Mouse (Mus musculus): ENCODE measurements around the gene Scn1a.
A peak's percentile ranks its signal among the peaks of the same experiment; 100 is the strongest.

Scn1a gene

DNA sequence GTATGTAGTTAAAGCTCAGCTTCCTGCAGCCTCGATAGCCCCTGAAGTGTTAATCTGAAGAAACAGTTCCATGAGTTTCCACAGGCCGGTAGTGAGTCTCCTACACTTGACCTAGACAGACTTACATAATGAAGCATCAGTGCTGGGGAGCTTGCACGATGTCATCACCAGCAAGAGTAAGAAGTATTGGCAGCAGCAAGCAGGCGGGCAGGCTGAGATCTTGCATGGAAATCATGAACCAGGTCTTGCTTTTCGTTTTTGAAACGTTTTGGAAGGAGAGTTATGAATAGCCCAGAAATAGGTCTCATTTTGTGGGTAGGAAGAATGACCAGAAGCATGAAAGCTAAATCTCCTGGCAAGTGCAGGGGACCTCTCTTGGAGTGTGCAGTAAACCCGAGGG is at the start of gene Scn1a:
Gene Scn1a (minus strand): TSS at position 130 of the 400 bp plus-strand sequence.
- peak; percentile 15 for DNase-seq (ENCODE audit: low spot score)

DNA sequence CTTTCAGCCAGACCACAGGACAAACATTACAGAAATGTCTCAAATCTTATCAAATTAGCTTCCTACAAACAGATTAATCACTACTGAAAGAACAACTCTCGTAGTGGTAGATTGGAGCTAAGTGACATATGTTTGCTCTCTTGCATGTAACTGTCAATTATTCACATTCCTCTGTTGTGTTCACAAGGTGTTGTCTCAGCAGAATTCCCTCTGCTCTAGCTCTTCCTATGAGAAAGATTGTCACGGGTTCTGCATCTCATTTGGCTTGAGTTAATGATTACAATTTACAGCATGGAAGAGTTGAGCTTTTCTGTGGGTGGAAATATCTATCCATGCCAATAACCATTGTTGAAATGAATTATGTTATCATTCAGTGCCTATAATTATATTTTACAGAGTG is 37.8 kb upstream of the Scn1a start:
- no peak for DNase-seq (ENCODE audit: low spot score)

DNA sequence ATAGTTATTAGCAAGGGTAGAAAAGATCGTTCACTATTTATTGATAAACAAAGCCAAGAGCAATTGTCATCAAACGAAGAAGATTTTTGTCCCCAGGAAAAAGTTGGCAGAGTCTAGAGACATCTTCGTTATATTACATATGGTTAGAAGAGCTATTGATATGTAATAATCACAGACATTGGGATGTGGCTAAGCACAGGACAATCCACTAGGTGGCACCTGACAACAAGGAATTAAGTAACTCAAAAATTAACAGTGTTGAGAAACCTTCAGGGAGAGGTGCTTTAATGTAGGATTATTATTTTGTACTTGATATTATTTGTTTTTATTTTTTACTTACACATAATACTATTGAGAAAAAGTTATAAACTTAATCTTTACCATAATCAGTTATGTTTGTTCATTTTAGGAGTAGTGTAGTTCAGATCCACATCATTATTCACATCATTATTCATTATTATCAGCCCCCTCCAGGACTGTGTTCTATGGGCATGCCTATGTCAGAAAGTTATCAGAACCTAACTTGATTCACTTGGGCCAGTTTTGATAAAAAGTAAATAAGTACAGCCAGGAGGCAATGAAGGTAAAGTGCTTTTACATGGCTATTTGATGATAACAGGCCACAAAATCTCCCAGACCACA is 32.7 kb upstream of the Scn1a start:
- DNase-seq (ENCODE audit: low spot score) = peak; percentile 63

DNA sequence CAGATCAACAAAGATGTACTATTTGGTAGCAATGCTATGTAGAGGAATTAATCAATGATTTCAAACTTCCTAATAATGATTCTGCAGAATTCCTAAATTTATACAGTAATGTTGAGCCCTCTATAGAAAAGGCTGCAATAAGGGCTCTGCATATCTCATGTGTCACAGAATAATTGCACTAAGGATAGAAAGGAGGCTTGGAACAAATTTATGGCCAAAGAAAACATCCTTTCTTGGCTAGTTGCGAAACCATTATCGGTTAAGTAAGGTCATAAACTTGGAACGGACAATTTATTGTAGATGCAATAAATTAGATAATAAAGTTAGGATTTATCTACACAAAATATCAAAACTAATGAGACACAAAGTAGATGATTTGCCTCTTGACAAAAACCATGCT is 24.8 kb upstream of the Scn1a start:
- no peak for DNase-seq (ENCODE audit: low spot score)

DNA sequence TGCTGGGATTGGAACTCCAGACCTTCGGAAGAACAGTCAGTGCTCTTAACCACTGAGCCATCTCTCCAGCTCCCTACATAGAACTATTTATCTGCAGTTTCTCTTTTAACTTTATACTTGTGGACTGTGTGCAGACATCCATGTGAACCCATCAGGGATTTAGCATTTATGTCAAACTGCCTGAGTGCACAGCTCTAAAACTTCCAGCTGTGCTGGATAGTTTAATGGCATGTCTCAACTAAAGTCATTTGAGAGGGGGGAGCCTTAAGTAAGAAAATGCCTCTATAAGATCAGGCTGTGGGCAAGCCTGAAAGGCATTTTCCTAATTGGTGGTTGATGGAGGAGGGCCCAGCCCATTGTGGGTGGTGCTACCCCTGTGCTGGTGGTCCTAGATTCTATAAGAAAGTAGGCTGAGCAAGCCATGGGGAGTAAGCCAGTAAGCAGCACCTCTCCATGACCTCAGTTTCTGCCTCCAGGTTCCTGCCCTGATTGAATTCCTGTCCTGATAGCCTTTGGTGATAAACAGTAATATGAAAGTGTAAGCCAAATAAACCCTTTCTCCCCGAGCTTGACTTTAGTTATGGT is 24.3 kb upstream of the Scn1a start:
- no peak for DNase-seq (ENCODE audit: low spot score)

DNA sequence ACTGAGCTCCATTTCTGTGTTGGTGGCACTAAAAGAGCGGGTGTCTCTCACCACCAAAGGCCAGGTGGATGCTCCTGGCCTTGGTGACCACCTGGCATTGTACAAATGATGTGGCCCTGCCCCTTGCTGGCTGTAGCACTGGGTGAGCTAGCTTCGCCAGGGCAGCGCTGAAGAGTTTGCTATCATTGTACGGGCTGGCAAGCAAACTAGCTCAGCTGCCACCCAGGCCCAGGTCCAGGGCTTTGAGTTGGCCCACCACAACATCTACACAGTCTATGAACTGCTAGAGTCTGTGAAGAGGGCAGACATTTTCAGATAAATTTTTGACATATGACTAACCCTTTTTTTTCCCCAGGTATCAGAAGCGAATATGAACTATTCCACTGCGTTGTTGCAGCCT is 23.3 kb upstream of the Scn1a start:
- DNase-seq (ENCODE audit: low spot score) = no peak

DNA sequence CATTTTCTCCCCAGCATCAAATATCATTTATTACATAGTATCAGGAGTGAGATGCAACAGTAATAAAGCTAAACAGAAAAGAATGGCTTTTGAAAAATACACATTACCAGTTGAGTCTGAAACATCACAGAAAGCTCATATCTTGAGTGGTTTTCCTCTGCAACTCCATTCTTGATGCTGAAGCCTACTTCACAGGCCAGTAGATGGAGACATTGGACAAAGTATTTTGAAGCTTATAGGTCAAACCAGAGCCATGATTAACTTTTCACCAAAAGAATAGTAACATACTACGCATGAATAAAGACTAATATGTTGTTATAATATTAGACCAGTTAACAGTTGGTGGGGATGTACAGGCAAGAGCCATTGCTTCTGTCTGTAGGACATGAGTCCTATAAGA is 21.8 kb upstream of the Scn1a start:
- no peak for DNase-seq (ENCODE audit: low spot score)

DNA sequence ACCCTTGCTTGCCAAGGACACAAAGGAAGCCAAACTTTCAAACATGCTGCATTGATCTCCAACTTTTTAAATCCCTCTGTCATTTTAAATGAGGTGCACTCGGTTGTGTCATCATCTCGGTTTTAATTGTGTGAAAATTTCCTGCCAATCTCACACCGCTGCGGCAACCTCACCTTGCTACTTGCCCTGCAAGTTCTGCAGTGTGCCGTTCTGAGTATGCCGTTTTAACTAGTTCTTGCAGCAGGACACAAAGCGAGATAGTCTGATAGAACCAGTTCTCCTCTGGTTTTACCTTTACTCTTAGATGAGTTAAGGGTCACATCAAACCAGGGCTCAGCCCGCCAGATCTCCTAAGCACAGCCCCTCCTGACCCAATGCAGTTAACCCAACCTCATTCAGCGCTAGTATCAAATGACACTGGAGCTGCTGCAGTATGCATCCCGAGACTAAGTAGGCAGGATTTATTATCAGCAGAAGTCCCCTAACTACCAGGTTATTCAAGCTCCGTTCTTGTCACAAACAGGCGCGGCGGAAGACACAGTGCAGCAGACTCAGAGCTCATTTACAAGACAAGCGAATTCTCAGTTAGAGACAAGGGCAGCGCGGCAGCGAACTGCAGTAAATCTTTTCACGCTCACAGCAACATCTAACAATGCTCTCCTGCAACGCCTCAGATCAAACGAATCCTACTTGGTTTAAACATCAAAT is 722 bp downstream of the Scn1a start:
- peak; percentile 12 for DNase-seq (ENCODE audit: low spot score)

DNA sequence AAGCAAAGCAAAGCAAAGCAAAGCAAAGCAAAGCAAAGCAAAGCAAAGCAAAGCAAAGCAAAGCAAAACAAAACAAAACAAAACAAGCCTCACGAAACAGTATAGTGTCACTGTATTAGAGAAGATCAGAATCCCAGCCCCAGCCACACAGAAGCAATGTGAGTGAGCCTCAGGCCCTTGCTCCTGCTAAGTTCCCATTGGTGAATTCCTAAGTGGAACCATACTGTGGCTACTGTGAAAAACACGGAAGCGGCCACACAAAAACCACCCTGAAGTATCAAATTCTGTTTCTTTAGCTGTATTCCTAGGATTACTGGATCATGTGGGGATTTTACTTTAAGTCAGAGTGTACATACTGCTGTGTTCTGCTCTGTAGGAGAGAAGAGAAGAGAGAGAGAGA is 4.4 kb downstream of the Scn1a start:
- no peak for DNase-seq (ENCODE audit: low spot score)

DNA sequence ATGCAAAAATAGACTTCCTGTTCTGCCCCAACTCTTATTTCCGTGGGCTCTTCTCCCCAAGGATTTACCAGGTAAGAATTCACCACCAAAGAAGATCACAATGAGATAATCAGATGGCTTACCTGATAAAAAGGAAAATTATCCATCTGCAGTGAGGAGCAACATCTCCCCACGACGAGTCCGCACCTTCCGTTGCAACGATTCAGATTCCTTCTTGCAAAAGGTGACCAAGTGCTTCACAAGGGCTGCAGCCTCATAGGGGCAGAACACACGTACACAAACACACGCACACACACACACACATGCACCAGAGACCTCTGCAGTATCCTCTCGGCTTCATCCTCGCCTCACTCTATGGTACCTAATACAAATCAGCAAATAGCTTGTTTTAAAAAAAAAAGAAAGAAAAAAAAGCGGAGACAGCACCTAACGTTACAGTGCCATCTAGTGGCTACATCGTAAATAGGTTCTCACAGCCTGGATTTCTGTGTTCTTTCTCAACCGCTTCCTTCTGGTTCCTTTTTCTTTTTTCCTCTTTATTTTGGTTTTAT is 30.8 kb downstream of the Scn1a start:
- DNase-seq (ENCODE audit: low spot score) = peak; percentile 71

DNA sequence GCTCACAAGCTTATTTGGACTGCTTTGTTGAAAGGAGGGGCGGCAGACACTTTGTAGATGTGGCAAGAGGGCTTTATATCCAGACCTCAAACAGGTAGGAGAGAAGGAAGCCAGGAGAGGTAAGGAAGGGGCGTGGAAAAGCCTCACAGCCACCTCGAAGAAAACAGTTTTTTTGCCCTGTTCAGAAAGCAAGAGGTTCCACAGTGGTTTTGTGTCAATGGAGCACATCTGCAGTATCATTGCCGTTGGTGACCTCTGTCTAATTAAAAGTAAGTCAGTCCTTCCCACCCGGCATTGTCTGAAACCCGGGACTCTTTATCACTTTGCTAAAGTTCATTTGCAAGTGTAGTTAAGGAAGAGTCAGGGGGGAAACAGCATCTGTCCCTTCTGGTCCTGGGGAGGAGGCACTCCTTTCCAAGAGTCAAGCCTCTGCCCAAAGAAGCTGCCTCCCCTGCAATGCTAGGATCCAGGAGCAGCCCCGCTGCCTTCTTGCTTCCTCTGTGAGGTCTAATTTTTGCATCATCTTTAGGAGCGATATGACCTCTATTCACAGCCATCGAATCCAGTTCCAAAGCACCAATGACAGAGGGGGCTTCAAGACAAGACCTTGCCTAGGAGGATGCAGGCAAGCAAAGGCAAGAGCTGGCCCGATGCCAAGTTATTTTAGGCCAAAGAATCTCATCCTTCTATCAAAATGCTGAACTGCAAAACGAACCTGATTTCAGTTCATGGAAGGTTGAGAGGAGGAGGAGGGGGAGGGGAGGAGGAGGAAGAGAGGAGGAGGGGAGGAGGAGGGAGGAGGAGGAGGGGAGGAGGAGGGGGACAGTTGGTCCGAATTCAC is 31.5 kb downstream of the Scn1a start:
- DNase-seq (ENCODE audit: low spot score) = peak; percentile 46

DNA sequence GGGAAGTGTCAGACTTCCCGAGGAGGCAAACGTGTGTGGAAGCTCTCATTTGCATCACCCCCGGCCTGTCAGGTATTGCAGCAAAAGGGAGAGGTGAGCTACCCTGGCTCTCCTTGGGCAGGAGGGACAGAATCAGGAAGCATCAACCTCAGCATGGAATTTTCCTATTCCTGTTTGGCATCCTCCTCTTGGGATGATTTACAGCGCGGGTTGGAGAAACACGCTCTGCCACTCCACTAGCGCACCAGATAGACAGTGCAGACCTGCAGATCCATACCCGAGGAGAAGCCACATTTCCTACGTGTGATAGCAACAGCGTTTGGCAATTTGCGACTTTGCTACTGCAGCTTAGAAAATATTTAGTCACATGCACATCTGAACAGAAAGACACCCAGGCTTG is 32.2 kb downstream of the Scn1a start:
- DNase-seq (ENCODE audit: low spot score) = peak; percentile 19

DNA sequence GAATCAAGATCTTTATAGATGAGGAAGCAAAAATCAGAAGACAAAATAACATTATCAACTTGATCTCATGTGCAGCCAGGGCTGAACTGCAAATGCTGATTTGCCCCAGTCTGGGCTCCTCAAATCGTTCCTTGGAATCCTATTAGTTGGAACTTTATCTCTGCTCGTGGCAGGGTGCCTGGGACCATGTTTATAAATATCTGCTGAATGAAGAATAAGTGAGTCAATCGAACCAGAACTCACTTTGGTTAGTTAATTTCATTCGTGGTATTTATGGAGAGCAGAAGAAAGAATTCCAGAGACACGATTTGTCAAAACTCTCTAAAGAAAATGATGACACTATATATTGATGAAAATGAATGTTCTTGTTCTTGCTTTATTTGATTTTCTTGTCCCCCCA is 48.1 kb downstream of the Scn1a start:
- no peak for DNase-seq (ENCODE audit: low spot score)

DNA sequence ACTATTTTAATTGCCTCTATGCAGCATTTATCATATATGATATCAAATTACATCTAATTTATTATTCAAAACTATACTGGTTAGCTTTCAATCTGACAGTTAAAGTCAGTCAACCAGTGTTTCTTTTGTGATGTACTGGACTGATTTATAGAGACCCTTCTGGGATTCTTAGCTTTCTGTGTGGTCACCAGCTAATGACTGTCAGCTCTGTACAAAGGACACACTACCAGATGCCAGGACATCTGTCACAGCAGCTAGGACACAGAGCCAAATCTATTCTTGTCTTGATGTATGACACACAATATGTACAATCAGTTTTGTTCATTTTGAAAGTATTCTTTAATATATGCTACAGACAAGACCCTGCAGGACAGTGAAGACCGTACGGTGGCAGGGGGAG is 72.7 kb downstream of the Scn1a start:
- DNase-seq (ENCODE audit: low spot score) = no peak

DNA sequence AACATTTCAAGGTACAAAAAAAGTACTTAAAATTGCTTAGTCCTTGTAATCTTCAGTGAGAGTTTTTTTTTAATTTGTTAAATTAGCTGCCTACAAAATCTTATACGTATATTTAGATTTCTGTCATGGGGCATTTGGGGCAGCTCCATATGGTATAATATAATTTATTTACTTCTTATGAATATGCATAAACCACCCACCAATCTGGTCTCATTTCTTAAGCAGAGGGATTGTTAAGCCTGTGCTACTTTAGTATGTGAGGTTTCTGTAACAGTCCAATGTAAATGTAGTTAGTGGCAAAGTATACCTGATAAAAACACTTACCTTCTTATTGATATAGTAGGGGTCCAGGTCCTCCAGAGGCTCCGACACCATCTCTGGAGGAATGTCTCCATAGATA is 90.0 kb downstream of the Scn1a start:
- DNase-seq (ENCODE audit: low spot score) = no peak

DNA sequence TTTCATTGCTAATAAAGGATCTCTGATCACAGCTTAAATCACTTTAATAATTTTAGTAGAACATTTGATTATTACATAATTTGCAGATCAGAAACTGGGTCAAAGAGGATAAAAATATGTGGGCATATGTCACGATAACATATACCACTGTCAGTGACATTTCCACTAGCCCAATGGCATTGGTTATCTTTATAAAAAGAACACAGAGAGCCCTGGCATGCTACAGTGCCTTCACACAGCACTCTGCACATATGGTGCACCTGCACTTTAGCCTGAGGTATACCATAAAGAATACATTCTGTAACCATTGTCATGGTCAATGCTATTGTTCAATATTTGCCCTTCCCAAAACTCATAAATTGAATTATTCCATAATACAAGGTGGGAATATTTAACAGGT is 94.0 kb downstream of the Scn1a start:
- no peak for DNase-seq (ENCODE audit: low spot score)

DNA sequence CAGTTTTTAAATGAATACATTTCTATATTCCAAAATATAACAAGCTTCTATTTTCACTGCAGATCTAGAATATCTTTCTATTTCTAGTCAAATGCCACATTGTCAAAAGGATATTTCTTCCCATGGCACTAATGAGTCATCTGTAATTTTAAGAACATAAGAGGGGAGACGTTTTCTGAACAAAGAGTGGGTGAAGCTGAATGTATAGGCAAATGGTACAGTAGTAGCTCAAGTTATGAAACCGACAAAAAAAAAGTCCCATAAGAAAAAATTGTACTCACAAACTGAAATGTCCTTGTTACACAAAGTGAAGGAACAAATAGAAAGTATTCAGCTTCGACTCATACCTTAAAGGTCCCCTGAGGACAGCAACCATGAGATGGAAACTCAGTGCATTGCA is 94.5 kb downstream of the Scn1a start:
- no peak for DNase-seq (ENCODE audit: low spot score)

DNA sequence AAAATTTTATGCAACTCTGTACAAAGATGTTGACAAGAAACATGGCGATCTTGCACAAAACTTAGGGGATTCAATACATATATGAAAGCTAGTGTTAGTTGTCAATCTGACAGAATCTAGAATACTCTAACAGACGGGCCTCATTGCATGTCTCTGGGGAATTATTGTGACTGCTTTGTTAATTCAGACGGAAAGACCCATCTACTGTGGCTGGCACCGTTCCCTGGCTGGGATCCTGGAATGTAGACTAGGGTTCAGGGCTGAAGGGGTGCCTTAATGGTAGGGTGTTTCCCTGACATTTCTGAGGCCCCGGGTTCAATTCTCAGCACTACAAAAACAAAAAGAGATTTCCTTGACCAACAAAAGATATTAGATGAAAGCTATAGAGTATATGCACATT is 103.2 kb downstream of the Scn1a start:
- DNase-seq (ENCODE audit: low spot score) = no peak

DNA sequence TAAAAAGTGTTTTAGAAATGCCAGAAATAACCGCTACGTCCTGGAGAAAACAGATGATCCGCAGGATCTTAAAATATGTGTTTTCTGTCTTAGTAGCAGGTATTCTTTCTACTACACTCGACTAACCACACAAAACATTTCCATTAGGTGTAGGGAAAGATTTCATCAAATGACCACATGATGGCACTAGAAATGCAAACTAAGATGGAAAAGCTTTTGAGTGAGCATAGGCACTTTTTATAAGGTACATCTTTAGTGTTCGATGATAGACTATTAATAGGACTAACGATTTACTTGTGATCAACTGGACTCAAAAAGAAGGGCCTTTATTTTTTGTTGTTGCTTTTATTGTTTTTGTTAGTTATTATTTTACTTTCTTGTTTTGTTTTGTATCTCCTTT is 104.2 kb downstream of the Scn1a start:
- DNase-seq (ENCODE audit: low spot score) = no peak

DNA sequence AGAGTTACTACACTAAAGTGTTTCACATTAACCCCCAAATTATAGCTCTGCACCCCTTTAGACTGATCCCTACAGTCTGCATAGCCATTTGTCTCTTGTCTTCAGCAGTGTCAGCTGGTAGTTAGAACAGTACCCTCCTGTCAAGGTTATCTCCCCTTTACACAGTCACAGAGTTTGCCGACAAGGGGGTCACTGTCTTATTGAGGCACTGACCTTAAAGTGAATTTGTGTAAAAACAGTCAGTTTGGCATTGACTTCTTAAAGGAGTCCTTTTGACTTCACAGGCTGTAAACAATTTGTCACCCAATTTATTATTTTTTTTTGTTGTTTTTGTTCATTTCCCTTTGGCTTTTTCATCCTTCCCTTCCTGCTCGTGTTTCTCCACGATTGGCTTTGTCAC is 168.1 kb downstream of the Scn1a start:
- DNase-seq (ENCODE audit: low spot score) = no peak

DNA sequence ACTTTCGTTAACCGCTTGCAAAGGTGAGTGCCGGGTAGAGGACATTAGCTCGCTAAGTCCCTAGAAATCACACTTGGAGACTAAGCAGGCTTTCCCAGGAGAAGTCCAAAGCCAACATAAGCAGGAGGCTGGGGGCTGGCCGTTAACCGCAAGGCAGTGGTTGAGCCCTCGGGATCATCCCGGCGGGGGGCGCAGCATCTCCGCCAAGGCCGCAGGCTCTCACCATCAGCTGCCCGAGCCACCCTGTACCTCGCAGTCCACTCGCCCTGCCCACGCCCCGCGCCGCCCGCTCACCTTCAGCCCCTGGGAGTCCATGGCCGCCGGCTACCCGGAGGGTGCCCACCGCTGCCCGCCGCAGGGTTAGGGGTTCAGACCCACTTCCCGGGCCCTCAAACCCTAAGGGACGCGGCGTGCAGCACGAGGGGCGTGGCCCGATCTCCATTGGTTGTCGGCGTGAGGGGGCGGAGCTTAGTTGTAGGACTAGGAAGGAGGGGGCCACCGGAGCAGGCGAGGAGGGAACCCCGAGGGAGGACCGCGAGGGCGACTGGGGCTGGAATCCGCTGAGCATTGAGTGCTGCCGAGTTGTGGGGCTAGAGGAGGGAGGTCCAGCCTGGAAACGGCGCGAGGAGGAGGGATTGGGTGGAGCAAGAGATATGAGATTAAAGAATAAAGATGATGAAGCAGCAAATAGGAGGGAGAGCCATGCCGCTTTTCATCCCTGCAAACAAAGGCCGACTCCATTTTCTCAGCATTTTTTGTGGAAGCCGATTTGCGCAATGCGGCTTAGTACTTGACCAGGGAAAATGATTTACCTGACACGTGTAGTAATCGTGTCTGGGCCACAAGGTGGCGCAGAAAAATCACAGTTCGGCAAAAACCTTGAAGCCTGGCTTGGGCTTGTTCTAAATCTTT is 184.2 kb downstream of the Scn1a start, which contains the start of gene Ttc21b:
Gene Ttc21b (minus strand): TSS at position 398 of the 912 bp plus-strand sequence.
- peak; percentile 98 for DNase-seq (ENCODE audit: low spot score)

Measured in layer of hippocampus, adult 11-12 months (tissue).